ENCODE assay signal across 8 mouse cellular contexts in genomic region chr14:21984757-21985425, GRCm38 (mm10). TPM values are rescaled to one million over a fixed set of nuclear protein-coding genes. Genes with fewer than 3 reads are reported as not detected.
DNase-seq lines count a peak whose midpoint lies in the region; ATAC-seq and TF ChIP-seq lines count a peak whose summit lies in the region.

No protein-coding gene starts in this region.

- no peaks in the 10 kb centered on the region for H3K9me3 ChIP-seq in embryonic facial prominence, embryonic 12.5 days
- no peaks in the 10 kb centered on the region for H3K9me3 ChIP-seq in heart, postnatal 0 days (replicated peaks; ENCODE audit: control insufficient read depth, low read length)
- no peaks in the 10 kb centered on the region for H3K9me3 ChIP-seq in midbrain, embryonic 11.5 days (ENCODE audit: control insufficient read depth, low read length)

- H3K4me2 ChIP-seq in embryonic facial prominence, embryonic 12.5 days (replicated peaks), result peak overlapping the region; percentile 75
- peak overlapping the region; percentile 86 for H3K4me2 ChIP-seq in heart, postnatal 0 days (ENCODE audit: low read depth, low read length)
- peak overlapping the region; percentile 87 for H3K4me2 ChIP-seq in midbrain, embryonic 11.5 days

- peaks cover 11% of the 10 kb centered on the region for H3K36me3 ChIP-seq in embryonic facial prominence, embryonic 12.5 days
- no peaks in the 10 kb centered on the region for H3K36me3 ChIP-seq in heart, postnatal 0 days (replicated peaks; ENCODE audit: control insufficient read depth, insufficient read depth, low read length)
- H3K36me3 ChIP-seq in midbrain, embryonic 11.5 days (ENCODE audit: control insufficient read depth, insufficient read depth, low read length), result peaks cover 9% of the 10 kb centered on the region; the same call in 1 of the 2 replicates

- no peak for TF ChIP-seq CTCF in heart, postnatal 0 days (IDR thresholded peaks at IDR 0.05; ENCODE audit: low read depth)

- peaks cover 25% of the 10 kb centered on the region for H3K4me1 ChIP-seq in embryonic facial prominence, embryonic 12.5 days
- H3K4me1 ChIP-seq in heart, postnatal 0 days (ENCODE audit: control insufficient read depth, insufficient read depth), result peaks cover 12% of the 10 kb centered on the region; the same call in 1 of the 2 replicates
- peaks cover 21% of the 10 kb centered on the region for H3K4me1 ChIP-seq in midbrain, embryonic 11.5 days (ENCODE audit: control insufficient read depth, insufficient read depth, low read length)

- H3K27me3 ChIP-seq in embryonic facial prominence, embryonic 12.5 days, result peaks cover 8% of the 10 kb centered on the region; the same call in 1 of the 2 replicates
- H3K27me3 ChIP-seq in heart, postnatal 0 days (ENCODE audit: control insufficient read depth, insufficient read depth, low read length), result peaks cover 64% of the 10 kb centered on the region
- peaks cover 3% of the 10 kb centered on the region for H3K27me3 ChIP-seq in midbrain, embryonic 11.5 days (ENCODE audit: control insufficient read depth, insufficient read depth, low read length)

- H3K9ac ChIP-seq in embryonic facial prominence, embryonic 12.5 days, result peak overlapping the region; percentile 95
- H3K9ac ChIP-seq in heart, postnatal 0 days (replicated peaks; ENCODE audit: low read depth, low read length), result no peak overlapping the region; the same call in 1 of the 2 replicates
- peak overlapping the region; percentile 98 for H3K9ac ChIP-seq in midbrain, embryonic 11.5 days (ENCODE audit: low read length)

- peak; percentile 27 to 46 for DNase-seq in heart, adult 18-20 months
- DNase-seq in heart, adult 8-10 months (ENCODE audit: low spot score), result no peak
- DNase-seq in heart, postnatal 0 days (ENCODE audit: low spot score), result no peak
- peak; percentile 69 to 77 for DNase-seq in kidney, postnatal 36 days
- DNase-seq in midbrain, embryonic 11.5 days (ENCODE audit: low spot score, missing footprints), result no peak
- DNase-seq in urinary bladder, postnatal 14 days (ENCODE audit: low spot score), result peak; percentile 41
- DNase-seq in frontal cortex, adult 2 months (ENCODE audit: extremely low spot score in 1 of 2, low spot score in 1 of 2), result no peak

- peak overlapping the region; percentile 84 for H3K4me3 ChIP-seq in embryonic facial prominence, embryonic 12.5 days
- H3K4me3 ChIP-seq in heart, postnatal 0 days (ENCODE audit: low read depth, low read length), result peak overlapping the region; percentile 72
- H3K4me3 ChIP-seq in midbrain, embryonic 11.5 days (ENCODE audit: low read depth, low read length), result peak overlapping the region; percentile 90

- TF ChIP-seq EP300 in heart, postnatal 0 days (IDR thresholded peaks at IDR 0.05; ENCODE audit: low read depth), result no peak

- WGBS in embryonic facial prominence, embryonic 12.5 days, result 1% methylated on average over 49 of the region's 49 CpGs
- 17% methylated on average over 47 of the region's 49 CpGs for WGBS in heart, postnatal 0 days
- 1% methylated on average over 48 of the region's 49 CpGs for WGBS in midbrain, embryonic 11.5 days

- H3K27ac ChIP-seq in embryonic facial prominence, embryonic 12.5 days, result peak overlapping the region; percentile 98
- no peak overlapping the region for H3K27ac ChIP-seq in heart, postnatal 0 days (ENCODE audit: low read depth)
- H3K27ac ChIP-seq in midbrain, embryonic 11.5 days (ENCODE audit: low read depth, low read length), result peak overlapping the region; percentile 61

- no peak for ATAC-seq in embryonic facial prominence, embryonic 12.5 days (ENCODE audit: insufficient number of reproducible peaks, insufficient read depth, low FRiP score, low TSS enrichment)
- no peak for ATAC-seq in heart, postnatal 0 days (ENCODE audit: insufficient read depth, low read depth)
- ATAC-seq in midbrain, embryonic 11.5 days (ENCODE audit: low FRiP score), result no peak

RNA-seq across cellular contexts. Expression of gene Zfp503, which starts 4.5 kb away (rescaled TPM):
- total RNA-seq in heart, adult 18-20 months (2021), result 1 to 10 TPM; 1.2 to 2.0 TPM
- 1 to 10 TPM; 1.9 to 2.2 (median 2.2) TPM for total RNA-seq in heart, adult 8-10 months (2022)
- 35.5 and 40.3 TPM in 2 replicates for polyA plus RNA-seq in embryonic facial prominence, embryonic 12.5 days (2016; fragmentation: Nextera tagmentation; extraction: Ambion mirVana)
- total RNA-seq in heart, postnatal 0 days (2014; rRNA removed; ENCODE audit: low replicate concordance), result 1.8 and 3.5 TPM in 2 replicates
- 0.61 and 0.84 TPM in 2 replicates for polyA plus RNA-seq in heart, postnatal 0 days (2015; fragmentation: Nextera tagmentation; extraction: Ambion mirVana)
- 6.2 and 7.5 TPM in 2 replicates for polyA plus RNA-seq in midbrain, embryonic 11.5 days (2014; fragmentation: Nextera tagmentation; extraction: Ambion mirVana)
- polyA plus RNA-seq in frontal cortex, adult 2 months (2012; rRNA removed), result 1.2 and 1.4 TPM in 2 replicates

RNA-seq across cellular contexts. Expression of gene Lrmda, which starts 34.6 kb away (rescaled TPM):
- total RNA-seq in heart, adult 18-20 months (2021), result 1 to 10 TPM; 1.5 to 2.4 TPM
- total RNA-seq in heart, adult 8-10 months (2022), result 1 to 10 TPM; 1.8 to 3.0 (median 2.4) TPM
- polyA plus RNA-seq in embryonic facial prominence, embryonic 12.5 days (2016; fragmentation: Nextera tagmentation; extraction: Ambion mirVana), result 0.28 and 0.69 TPM in 2 replicates
- 0.38 TPM in 1 of 2 replicates, not detected in the other for total RNA-seq in heart, postnatal 0 days (2014; rRNA removed; ENCODE audit: low replicate concordance)
- polyA plus RNA-seq in heart, postnatal 0 days (2015; fragmentation: Nextera tagmentation; extraction: Ambion mirVana), result 0.54 and 0.82 TPM in 2 replicates
- polyA plus RNA-seq in midbrain, embryonic 11.5 days (2014; fragmentation: Nextera tagmentation; extraction: Ambion mirVana), result 0.23 and 0.34 TPM in 2 replicates
- polyA plus RNA-seq in frontal cortex, adult 2 months (2012; rRNA removed), result 0.14 and 0.53 TPM in 2 replicates

Comparison
In these comparisons a context has a peak if more than half of its experiments do, and no peak if none do; other contexts are left out.
1. DNase-seq: peak in heart, adult 18-20 months (2 of 2), kidney, postnatal 36 days (2 of 2) and urinary bladder, postnatal 14 days (single experiment); none in heart, adult 8-10 months (single experiment), heart, postnatal 0 days (single experiment), midbrain, embryonic 11.5 days (single experiment) and frontal cortex, adult 2 months (0 of 2).
2. Peak in every context shown above with its lines, with median percentiles within 50 percentile points of each other: H3K4me2 ChIP-seq and H3K4me3 ChIP-seq.